Mouse (Mus musculus) WW6 (cell line): Measurements from ENCODE around the gene Fth1.
"Not testable (repeated sequence)": the region's sequence is repeated elsewhere in the genome, so short reads cannot be mapped to it uniquely, and the experiment has no call there.

Experiments
- DNase-seq: peaks from one replicate; pipeline ENCODE4 v3.0.0-alpha.2; 2013; ENCODE audit warnings: low read depth, low spot score

Gene Fth1

GRCm38 (mm10) chr19:9964205-9964916, 16.0 kb upstream of the Fth1 start:
- no peak for DNase-seq

DNA sequence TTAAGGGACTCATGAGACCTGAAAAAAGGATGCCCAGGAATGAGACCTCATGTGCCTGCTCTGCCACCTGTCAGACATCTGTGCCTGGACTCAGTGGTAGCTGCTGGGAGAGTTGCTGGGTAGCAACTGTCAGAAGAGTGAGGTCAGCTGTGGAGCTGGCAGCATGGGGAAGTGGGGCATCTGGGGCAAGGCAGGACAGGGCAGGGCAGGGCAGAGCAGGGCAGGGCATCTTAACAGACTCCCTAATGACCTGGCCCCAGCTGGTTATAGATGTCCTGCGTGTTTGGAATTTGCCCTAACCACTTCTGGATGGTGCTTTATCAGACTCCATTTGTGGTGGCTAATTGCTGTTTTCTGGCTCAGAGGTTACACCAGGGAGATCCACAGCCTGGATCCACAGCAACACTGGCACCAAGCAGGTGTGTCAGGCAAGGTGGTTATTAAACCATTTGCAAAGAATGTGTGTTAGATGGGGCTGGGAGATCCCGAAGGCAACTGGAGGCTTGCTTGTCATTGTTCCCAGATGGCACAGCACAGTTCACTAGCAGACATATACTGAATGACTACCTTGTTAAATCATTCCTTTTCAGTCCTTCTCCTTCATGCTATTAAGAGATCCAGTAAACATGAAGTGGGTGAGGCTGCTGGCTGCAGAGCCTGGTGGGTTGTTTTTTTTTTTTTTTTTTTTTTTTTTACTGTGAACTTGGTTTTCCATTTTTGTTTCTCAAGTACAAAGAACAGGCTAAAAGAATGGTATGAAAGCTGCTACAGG, 14.1 kb upstream of the Fth1 start:
- DNase-seq: no peak

DNA sequence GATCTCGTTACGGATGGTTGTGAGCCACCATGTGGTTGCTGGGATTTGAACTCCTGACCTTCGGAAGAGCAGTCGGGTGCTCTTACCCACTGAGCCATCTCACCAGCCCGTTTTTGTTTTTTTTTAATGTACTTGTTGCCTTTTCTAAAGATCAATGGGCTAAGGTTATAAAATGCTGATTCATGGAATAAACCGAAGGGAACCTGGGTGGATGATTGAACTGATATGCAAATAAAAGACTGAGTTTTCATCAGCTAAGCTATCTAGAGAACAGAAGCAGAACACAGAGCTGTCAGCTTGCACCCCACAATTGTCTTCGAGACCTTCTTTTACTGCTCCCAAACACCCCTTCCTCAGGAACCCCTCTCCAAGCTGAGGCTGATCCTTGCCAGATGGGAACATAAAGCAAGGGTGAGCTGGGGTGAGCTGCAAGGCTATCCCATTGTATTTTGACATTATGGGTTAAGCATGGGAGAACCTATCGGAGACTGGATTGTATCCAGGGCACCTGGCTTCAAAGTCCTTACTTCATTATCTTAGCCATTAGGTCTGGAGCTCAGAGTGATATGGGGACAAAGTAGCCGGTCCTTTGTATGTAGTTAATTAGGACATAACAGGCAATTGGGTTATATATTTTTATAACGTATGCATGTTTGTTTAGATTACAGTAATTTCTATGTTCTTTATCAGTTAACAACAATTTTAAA, 12.2 kb upstream of the Fth1 start:
- DNase-seq: no peak

DNA sequence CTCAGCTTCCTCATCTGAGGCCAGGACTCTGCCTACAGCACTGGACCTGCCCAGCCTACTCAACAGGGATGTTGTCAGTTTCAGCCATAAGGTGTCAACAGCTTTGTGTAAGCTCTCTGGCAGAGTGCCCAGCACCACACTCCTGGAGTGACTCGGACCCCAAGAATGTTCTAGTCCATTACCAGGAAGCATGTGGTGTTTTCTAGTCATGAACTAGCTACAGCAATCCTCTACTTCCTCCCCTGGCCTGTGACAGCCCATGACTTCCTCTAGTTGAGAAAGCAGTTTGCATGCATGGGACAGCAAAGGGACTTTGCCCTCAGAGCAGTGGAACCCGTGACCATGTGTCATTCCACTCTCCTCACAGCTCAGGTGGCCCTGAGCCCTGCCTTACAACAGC, 5.5 kb upstream of the Fth1 start:
- DNase-seq: not testable (repeated sequence)

- DNase-seq: no peak
Measured at GRCm38 (mm10) chr19:9977085-9977484, 3.3 kb upstream of the Fth1 start.

GRCm38 (mm10) chr19:9978431-9978951, 1.9 kb upstream of the Fth1 start:
- peak; percentile 42 for DNase-seq

- DNase-seq: no peak
Measured at GRCm38 (mm10) chr19:9979156-9979555, 1.2 kb upstream of the Fth1 start.

GRCm38 (mm10) chr19:9981621-9982020, 1.2 kb downstream of the Fth1 start:
- DNase-seq: no peak

- peak; percentile 91 for DNase-seq
Measured at GRCm38 (mm10) chr19:9982151-9982851, 1.9 kb downstream of the Fth1 start.

GRCm38 (mm10) chr19:9982852-9983542, 2.6 kb downstream of the Fth1 start:
- DNase-seq: no peak

GRCm38 (mm10) chr19:9984111-9985055, 4.0 kb downstream of the Fth1 start:
- no peak for DNase-seq

- DNase-seq: no peak
Measured at GRCm38 (mm10) chr19:9985190-9985899, 4.9 kb downstream of the Fth1 start.

DNA sequence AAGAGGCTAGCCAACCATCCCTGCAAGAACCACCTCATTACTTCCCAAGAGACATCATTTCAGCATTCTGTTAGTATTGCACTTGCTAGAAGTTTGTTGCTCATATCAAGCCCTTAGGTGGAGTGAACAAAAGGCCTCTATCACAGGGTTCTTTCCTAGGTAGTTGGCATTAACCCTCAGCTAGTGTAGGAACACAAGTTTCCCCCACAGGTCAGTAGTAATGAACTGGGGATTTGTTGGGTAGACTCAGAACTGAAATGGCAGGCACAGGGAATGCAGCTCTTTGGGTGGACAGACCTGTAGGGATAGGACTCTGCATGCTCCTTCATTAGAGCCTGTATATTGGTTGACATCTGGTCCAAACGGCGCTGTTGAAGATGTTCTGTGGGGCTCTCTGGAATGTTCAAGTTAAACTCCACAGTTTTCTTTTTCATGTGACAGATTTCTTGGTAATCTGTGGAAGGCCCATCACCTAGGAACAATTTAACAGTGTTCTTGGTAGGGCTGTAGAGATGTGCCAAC, 5.6 kb downstream of the Fth1 start:
- DNase-seq: no peak

DNA sequence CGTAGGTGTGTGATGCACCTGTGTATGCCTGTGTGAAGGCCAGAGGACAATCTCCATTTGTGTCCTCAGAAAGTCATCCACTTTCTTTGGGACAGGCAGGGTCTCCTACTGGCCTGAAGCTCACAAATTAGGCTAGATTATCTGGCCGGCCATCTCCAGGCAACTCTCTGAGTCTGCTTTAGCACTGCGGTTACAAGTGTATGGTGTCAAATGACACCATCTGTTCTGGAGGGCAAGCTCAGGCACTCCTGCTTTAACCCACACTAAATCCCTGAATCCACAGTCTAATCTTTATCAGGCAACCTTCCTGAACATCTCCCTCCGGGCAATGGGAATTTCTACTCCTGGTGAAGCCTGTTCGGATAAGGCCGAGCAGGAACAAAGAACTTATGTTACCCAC, 6.8 kb downstream of the Fth1 start:
- DNase-seq: no peak

DNA sequence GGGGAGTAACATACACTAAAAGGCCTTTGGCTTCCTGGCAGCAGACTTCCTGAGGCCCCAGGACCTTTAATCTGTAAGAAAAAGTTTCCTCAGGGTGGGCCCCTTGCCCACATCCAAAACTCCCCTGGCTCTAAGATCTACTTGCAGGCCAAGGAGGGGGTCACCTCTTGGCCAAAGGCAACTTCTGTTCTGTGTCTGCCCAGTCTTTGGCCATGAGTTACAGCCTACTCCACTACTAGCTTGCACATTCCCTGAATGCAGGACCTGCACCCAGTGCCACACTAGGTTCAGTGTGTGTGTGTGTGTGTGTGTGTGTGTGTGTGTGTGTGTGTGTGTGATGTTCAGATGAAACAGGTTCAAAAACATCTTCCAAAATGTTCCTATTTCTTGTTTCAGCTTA, 7.2 kb downstream of the Fth1 start:
- DNase-seq: no peak

DNA sequence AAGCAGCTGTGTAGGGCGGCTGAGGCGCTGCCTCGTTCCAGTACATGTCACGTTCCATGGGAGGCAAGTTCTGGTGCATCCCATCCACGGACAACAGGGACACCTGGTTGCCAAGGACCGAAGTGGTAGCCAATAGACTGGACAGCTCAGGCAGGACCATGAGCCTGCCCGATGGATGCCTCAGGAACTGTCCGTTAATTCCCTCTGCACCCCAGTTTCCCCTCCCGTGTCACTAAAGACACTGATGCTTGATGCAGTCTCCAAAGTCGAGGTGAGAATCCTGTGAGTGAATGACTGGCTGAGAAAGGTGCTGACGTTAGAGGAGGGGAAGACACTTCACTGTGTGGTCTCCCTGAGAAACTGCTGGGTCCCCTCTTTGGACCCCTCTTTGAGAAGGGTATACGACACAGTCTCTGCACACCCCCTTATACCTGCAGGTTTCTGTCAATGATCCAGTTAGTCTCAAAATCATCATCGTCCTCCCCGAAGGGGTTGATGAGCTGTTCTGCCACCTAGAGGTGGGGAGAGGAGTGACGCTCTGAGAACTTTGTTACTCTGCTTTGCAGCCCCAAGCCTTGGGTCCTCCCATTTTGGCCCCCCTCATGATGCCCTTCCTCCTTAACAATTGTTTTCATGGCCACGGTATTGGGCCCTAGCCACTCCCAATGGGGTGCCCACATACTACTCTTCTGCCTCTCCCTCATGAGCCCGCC, 8.9 kb downstream of the Fth1 start:
- no peak for DNase-seq

DNA sequence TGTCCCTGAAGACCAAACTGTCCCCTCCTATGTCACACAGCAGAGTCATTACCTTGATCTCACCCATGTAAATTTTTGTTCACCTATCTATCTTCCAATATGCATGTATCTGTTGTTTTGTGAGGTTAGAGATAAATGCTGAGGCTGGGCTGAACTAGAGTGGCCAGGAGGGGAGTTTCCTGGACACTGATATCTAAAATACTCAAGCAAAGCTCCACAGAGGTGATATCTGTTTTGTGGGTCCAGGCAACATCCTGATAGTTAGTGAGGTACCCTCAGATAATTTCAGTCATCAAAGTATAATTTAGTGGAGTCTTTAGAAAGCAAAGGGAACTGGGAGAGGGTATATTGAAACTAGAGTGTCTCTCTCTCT, 9.5 kb downstream of the Fth1 start:
- no peak for DNase-seq

DNA sequence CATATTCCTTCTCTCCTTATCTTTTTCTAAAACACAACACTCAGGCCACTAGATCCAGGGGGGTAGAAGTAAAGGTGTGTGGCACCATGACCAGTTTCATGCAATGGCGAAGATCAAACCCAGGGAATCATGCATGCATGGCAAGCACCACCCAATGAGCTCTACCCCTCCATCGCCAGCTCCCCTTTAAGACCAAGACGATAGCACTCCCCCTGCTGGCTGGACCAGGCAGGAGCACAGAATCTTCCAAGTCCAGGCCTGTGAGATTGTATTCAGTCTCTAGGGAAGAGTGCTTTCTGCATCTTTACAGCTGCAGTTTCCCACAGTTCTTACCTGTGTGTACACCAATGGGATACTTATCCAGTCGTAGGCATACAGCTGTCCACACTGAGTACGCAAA, 10.9 kb downstream of the Fth1 start:
- DNase-seq: peak; percentile 50
